Mouse (Mus musculus): ENCODE measurements around the gene Ctsw. TPM values are rescaled to one million over a fixed set of nuclear protein-coding genes. Genes with fewer than 3 reads are reported as not detected.
A peak's percentile ranks its signal among the peaks of the same experiment; 100 is the strongest.

The Ctsw gene
- total RNA-seq, 2 experiments from 2014 or later: not detected

GRCm38 (mm10) chr19:5488878-5489571, 20.7 kb upstream of the Ctsw start:
- intact Hi-C loops (cut with DNase I): loop anchor here (5.0 kb wide), 1 partner anchor 57 kb away; no protein-coding TSS in a partner anchor

GRCm38 (mm10) chr19:5487768-5488550, 19.7 kb upstream of the Ctsw start, which contains the start of gene Mus81:
Gene Mus81 (minus strand): TSS chr19:5488402.
- intact Hi-C loops (cut with DNase I): loop anchor here (5.0 kb wide), 1 partner anchor 56 kb away; no protein-coding TSS in a partner anchor
- peak; percentile 96 for DNase-seq

More at GRCm38 (mm10) chr19:5488878-5489571, 20.7 kb upstream of the Ctsw start:
- peak; percentile 94 to 98 for DNase-seq

GRCm38 (mm10) chr19:5486771-5487170, 18.5 kb upstream of the Ctsw start:
- intact Hi-C loops (cut with DNase I): loop anchor here (5.0 kb wide), 1 partner anchor 54 kb away; no protein-coding TSS in a partner anchor
- no peak for DNase-seq

GRCm38 (mm10) chr19:5486286-5486685, 18.0 kb upstream of the Ctsw start:
- DNase-seq: peak in 1 of 2 experiments; percentile 5
- intact Hi-C loops (cut with DNase I): loop anchor here (5.0 kb wide), 1 partner anchor 54 kb away; no protein-coding TSS in a partner anchor

GRCm38 (mm10) chr19:5485821-5486220, 17.5 kb upstream of the Ctsw start:
- intact Hi-C loops (cut with DNase I): loop anchor here (5.0 kb wide), 1 partner anchor 54 kb away; no protein-coding TSS in a partner anchor
- DNase-seq: peak in 1 of 2 experiments; percentile 2

GRCm38 (mm10) chr19:5485371-5485770, 17.1 kb upstream of the Ctsw start:
- intact Hi-C loops (cut with DNase I): loop anchor here (5.0 kb wide), 1 partner anchor 53 kb away; no protein-coding TSS in a partner anchor

GRCm38 (mm10) chr19:5484496-5484895, 16.2 kb upstream of the Ctsw start:
- intact Hi-C loops (cut with DNase I): no loop called here
- DNase-seq: no peak

More at GRCm38 (mm10) chr19:5485371-5485770, 17.1 kb upstream of the Ctsw start:
- no peak for DNase-seq

- intact Hi-C loops (cut with DNase I): no loop called here
- DNase-seq: no peak
Measured at GRCm38 (mm10) chr19:5483386-5484359, 15.4 kb upstream of the Ctsw start.

GRCm38 (mm10) chr19:5481398-5481797, 13.1 kb upstream of the Ctsw start:
- intact Hi-C loops (cut with DNase I): no loop called here
- DNase-seq: no peak

- intact Hi-C loops (cut with DNase I): no loop called here
- no peak for DNase-seq
Measured at GRCm38 (mm10) chr19:5480016-5480415, 11.7 kb upstream of the Ctsw start.

- DNase-seq: no peak
- intact Hi-C loops (cut with DNase I): no loop called here
Measured at GRCm38 (mm10) chr19:5477668-5478300, 9.5 kb upstream of the Ctsw start.

GRCm38 (mm10) chr19:5477004-5477667, 8.8 kb upstream of the Ctsw start:
- intact Hi-C loops (cut with DNase I): no loop called here
- DNase-seq: no peak

- no peak for DNase-seq
- intact Hi-C loops (cut with DNase I): no loop called here
Measured at GRCm38 (mm10) chr19:5475069-5475714, 6.9 kb upstream of the Ctsw start.

GRCm38 (mm10) chr19:5474281-5475068, 6.2 kb upstream of the Ctsw start:
- intact Hi-C loops (cut with DNase I): no loop called here
- peak in 1 of 2 experiments; percentile 42 for DNase-seq

GRCm38 (mm10) chr19:5473720-5474119, 5.4 kb upstream of the Ctsw start, which contains the start of gene Efemp2:
Gene Efemp2 (plus strand): TSS chr19:5473954.
- intact Hi-C loops (cut with DNase I): no loop called here
- peak; percentile 67 to 84 for DNase-seq

GRCm38 (mm10) chr19:5472857-5473256, 4.5 kb upstream of the Ctsw start:
- no peak for DNase-seq
- intact Hi-C loops (cut with DNase I): no loop called here

GRCm38 (mm10) chr19:5471846-5472245, 3.5 kb upstream of the Ctsw start:
- intact Hi-C loops (cut with DNase I): no loop called here
- DNase-seq: no peak

Data from gastrocnemius, postnatal 36 days (tissue).